ENCODE assay signal across 8 mouse cellular contexts in the genomic region with DNA sequence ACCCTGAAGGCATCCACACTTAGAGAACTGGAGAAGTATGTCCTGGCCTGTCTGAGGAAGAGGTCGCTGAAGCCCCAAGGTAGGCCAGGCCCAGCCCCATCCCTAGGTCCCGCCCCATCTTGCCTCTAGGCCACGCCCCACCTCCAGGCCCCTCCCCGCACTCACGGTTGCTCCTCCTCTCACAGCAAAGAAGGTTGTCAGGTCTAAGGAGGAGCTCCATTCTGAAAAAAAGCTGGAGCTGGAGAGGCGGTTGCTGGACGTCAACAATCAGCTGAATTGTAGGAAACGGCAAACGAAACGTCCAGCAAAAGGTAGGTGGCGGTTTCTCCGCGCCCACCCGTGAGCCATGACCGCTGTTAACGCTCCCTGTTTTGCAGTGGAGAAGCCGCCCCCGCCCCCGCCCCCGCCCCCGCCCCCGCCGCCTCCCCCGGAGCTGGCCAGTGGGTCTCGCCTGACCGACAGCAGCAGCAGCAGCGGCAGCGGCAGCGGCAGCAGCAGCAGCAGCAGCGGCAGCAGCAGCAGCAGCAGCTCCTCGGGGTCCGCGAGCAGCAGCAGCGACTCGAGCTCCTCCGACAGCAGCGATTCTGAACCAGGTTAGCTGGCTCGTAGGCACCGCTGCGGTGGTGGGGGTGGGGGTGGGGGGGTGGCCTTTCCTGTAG. TPM values are rescaled to one million over a fixed set of nuclear protein-coding genes. Genes with fewer than 3 reads are reported as not detected.
DNase-seq lines count a peak whose midpoint lies in the region; ATAC-seq lines count a peak whose summit lies in the region.

No protein-coding gene starts in this region.

- intact Hi-C loops in gastrocnemius, postnatal 14 days (cut with DNase I; ENCODE audit: low total_unique reads) = no loop called here
- intact Hi-C loops in left cerebral cortex, postnatal 10 days (cut with DNase I) = loop anchor here (5.0 kb wide), 1 partner anchor 148 kb away; a partner anchor contains a TSS

- ATAC-seq in inflammation-experienced regulatory T-cells, adult 6 months = peak; percentile 99
- peak; percentile 100 for ATAC-seq in megakaryocyte-erythroid progenitor cell, adult 5-6 weeks (replicated peaks; ENCODE audit: low FRiP score, low TSS enrichment, poor library complexity, severe bottlenecking)

- DNase-seq in adrenal gland, adult (ENCODE audit: inconsistent age in 2 of 2, low spot score in 1 of 2) = peak; percentile 91 to 98
- DNase-seq in embryo, embryonic 10.5 days (ENCODE audit: low spot score) = peak; percentile 92
- peak; percentile 90 for DNase-seq in gastrocnemius, postnatal 14 days
- peak; percentile 63 to 90 for DNase-seq in left cerebral cortex, postnatal 10 days (ENCODE audit: extremely low spot score in 1 of 2, low spot score in 2 of 2)
- DNase-seq in right cerebral cortex, postnatal 25 days = peak; percentile 84
- DNase-seq in urinary bladder, postnatal 4 days (ENCODE audit: low spot score in 2 of 2) = peak; percentile 83 to 93

RNA-seq across cellular contexts. Expression of a gene that starts 28.6 kb away (rescaled TPM):
- 1 to 10 TPM; 2.4 TPM for total RNA-seq in gastrocnemius, postnatal 14 days (2021)
- polyA plus RNA-seq in inflammation-experienced regulatory T-cells, adult 6 months (2017; shearing (Covaris generic)) = under 1 TPM in 1 of 3 experiments, not detected in 2; 0.62 TPM
- total RNA-seq in left cerebral cortex, postnatal 10 days (2021) = 10 to 100 TPM; 11.4 to 11.9 TPM
- 0.11 and 0.15 TPM in 2 replicates for total RNA-seq in megakaryocyte-erythroid progenitor cell, adult 5-6 weeks (2014; fragmentation: Nextera tagmentation)
- 0.85 TPM in 1 of 2 replicates, not detected in the other for total RNA-seq in megakaryocyte-erythroid progenitor cell, adult 5-6 weeks (2017)

RNA-seq across cellular contexts. Expression of a gene that starts 43.0 kb away (rescaled TPM):
- total RNA-seq in gastrocnemius, postnatal 14 days (2021) = 1 to 10 TPM; 1.4 to 1.7 TPM
- under 1 TPM in 2 of 3 experiments, not detected in 1; 0.78 to 0.87 TPM for polyA plus RNA-seq in inflammation-experienced regulatory T-cells, adult 6 months (2017; shearing (Covaris generic))
- total RNA-seq in left cerebral cortex, postnatal 10 days (2021) = 10 to 100 TPM; 47.9 to 48.5 TPM
- total RNA-seq in megakaryocyte-erythroid progenitor cell, adult 5-6 weeks (2014; fragmentation: Nextera tagmentation) = not detected in 2 replicates
- total RNA-seq in megakaryocyte-erythroid progenitor cell, adult 5-6 weeks (2017) = not detected in 2 replicates

Comparison
In these comparisons a context has a peak if more than half of its experiments do, and no peak if none do; other contexts are left out.
1. Peak in every context shown above with its lines: DNase-seq and ATAC-seq.
2. RNA of a gene that starts 43.0 kb away (total RNA-seq): 47.9 to 48.5 TPM in left cerebral cortex, postnatal 10 days; 1.4 to 1.7 TPM in gastrocnemius, postnatal 14 days and not detected in megakaryocyte-erythroid progenitor cell, adult 5-6 weeks; every median in the first group is over 10 times any median in the second.